Mouse (Mus musculus): ENCODE measurements around the gene Cfl1. TPM values are rescaled to one million over a fixed set of nuclear protein-coding genes. Genes with fewer than 3 reads are reported as not detected.

Cfl1 gene
- polyA plus RNA-seq, 1 experiment from 2014 or later = 3,495 TPM

DNA sequence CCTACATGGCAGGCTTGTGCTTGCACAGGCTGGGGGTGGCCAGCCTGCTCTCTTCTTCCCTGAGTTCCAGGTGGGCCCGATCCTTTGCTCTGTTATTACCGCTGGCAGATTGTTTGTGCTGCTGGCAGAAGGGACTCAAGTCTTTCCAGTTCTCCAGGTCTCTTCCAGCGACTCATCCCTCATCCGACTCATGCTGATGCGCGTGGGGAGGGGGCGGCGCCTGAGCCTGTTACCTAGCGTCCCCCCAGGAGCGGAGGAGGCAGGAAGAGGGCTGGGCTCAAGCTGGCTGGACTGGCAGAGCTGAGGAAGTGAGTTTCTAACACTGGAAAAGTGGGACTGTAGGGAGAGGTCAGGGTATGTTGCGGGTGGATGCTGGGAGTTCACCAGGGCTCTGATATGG lies 53.8 kb downstream of the Cfl1 start:
- Histone ChIP-seq H3K9ac (ENCODE audit: low read length) (no peak overlapping the region), H3K27ac (replicated peaks; ENCODE audit: low read depth, low read length) (no peak overlapping the region), H3K4me3 (ENCODE audit: low read depth, low read length) (no peak overlapping the region), H3K4me1 (ENCODE audit: control insufficient read depth, insufficient read depth, low read length) (no peaks in the 10 kb centered on the region), H3K9me3 (ENCODE audit: control insufficient read depth, low read length) (no peaks in the 10 kb centered on the region), H3K36me3 (ENCODE audit: control insufficient read depth, insufficient read depth, low read length) (no peaks in the 10 kb centered on the region), H3K4me2 (ENCODE audit: low read depth, severe bottlenecking) (no peak overlapping the region), H3K27me3 (ENCODE audit: control insufficient read depth, insufficient read depth, low read length) (no peaks in the 10 kb centered on the region)
- ATAC-seq (ENCODE audit: insufficient number of reproducible peaks, low FRiP score, low TSS enrichment, low read depth) (no peak), DNase-seq (ENCODE audit: low spot score) (no peak)
- WGBS = 48% methylated on average over 11 of the region's 11 CpGs

Other genes with a start within 250 kb of the Cfl1 start
- 29.3 and 34.2 TPM in 2 replicates for gene Pacs1, start 217.3 kb upstream of the Cfl1 start, polyA plus RNA-seq (2014; fragmentation: Nextera tagmentation; extraction: Ambion mirVana)
- 405 and 414 TPM in 2 replicates for gene Sf3b2, start 195.0 kb upstream of the Cfl1 start, polyA plus RNA-seq (2014; fragmentation: Nextera tagmentation; extraction: Ambion mirVana)
- 8.6 and 8.8 TPM in 2 replicates for gene Gal3st3, start 192.1 kb upstream of the Cfl1 start, polyA plus RNA-seq (2014; fragmentation: Nextera tagmentation; extraction: Ambion mirVana)
- not detected in 2 replicates for gene Catsper1, start 154.7 kb upstream of the Cfl1 start, polyA plus RNA-seq (2014; fragmentation: Nextera tagmentation; extraction: Ambion mirVana)
- gene Cst6, start 140.9 kb upstream of the Cfl1 start, polyA plus RNA-seq (2014; fragmentation: Nextera tagmentation; extraction: Ambion mirVana) = 0.64 and 1.2 TPM in 2 replicates
- gene Eif1ad, start 123.7 kb upstream of the Cfl1 start, polyA plus RNA-seq (2014; fragmentation: Nextera tagmentation; extraction: Ambion mirVana) = 78.9 and 89.3 TPM in 2 replicates
- gene Banf1, start 123.3 kb upstream of the Cfl1 start, polyA plus RNA-seq (2014; fragmentation: Nextera tagmentation; extraction: Ambion mirVana) = 522 and 532 TPM in 2 replicates
- 87.1 and 92.5 TPM in 2 replicates for gene Sart1, start 101.8 kb upstream of the Cfl1 start, polyA plus RNA-seq (2014; fragmentation: Nextera tagmentation; extraction: Ambion mirVana)
- gene Tsga10ip, start 87.9 kb upstream of the Cfl1 start, polyA plus RNA-seq (2014; fragmentation: Nextera tagmentation; extraction: Ambion mirVana) = not detected in 2 replicates
- gene Drap1, start 65.5 kb upstream of the Cfl1 start, polyA plus RNA-seq (2014; fragmentation: Nextera tagmentation; extraction: Ambion mirVana) = 216 and 243 TPM in 2 replicates
- 43.8 and 47.7 TPM in 2 replicates for gene AI837181, start 65.3 kb upstream of the Cfl1 start, polyA plus RNA-seq (2014; fragmentation: Nextera tagmentation; extraction: Ambion mirVana)
- not detected in 2 replicates for gene Fosl1, start 42.9 kb upstream of the Cfl1 start, polyA plus RNA-seq (2014; fragmentation: Nextera tagmentation; extraction: Ambion mirVana)
- 7.9 and 9.2 TPM in 2 replicates for gene Ccdc85b, start 32.6 kb upstream of the Cfl1 start, polyA plus RNA-seq (2014; fragmentation: Nextera tagmentation; extraction: Ambion mirVana)
- gene Fibp, start 29.8 kb upstream of the Cfl1 start, polyA plus RNA-seq (2014; fragmentation: Nextera tagmentation; extraction: Ambion mirVana) = 113 and 116 TPM in 2 replicates
- gene Ctsw, start 21.9 kb upstream of the Cfl1 start, polyA plus RNA-seq (2014; fragmentation: Nextera tagmentation; extraction: Ambion mirVana) = 0.72 and 1.0 TPM in 2 replicates
- gene Efemp2, start 16.5 kb upstream of the Cfl1 start, polyA plus RNA-seq (2014; fragmentation: Nextera tagmentation; extraction: Ambion mirVana) = 100 and 105 TPM in 2 replicates
- gene Mus81, start 2.1 kb upstream of the Cfl1 start, polyA plus RNA-seq (2014; fragmentation: Nextera tagmentation; extraction: Ambion mirVana) = 37.0 and 39.7 TPM in 2 replicates
- gene 1700020D05Rik, start 13.3 kb downstream of the Cfl1 start, polyA plus RNA-seq (2014; fragmentation: Nextera tagmentation; extraction: Ambion mirVana) = 0.35 TPM in 1 of 2 replicates, not detected in the other
- 8.6 and 9.0 TPM in 2 replicates for gene Snx32, start 20.1 kb downstream of the Cfl1 start, polyA plus RNA-seq (2014; fragmentation: Nextera tagmentation; extraction: Ambion mirVana)
- gene Ovol1, start 70.2 kb downstream of the Cfl1 start, polyA plus RNA-seq (2014; fragmentation: Nextera tagmentation; extraction: Ambion mirVana) = 0.74 and 0.79 TPM in 2 replicates
- gene Ap5b1, start 77.6 kb downstream of the Cfl1 start, polyA plus RNA-seq (2014; fragmentation: Nextera tagmentation; extraction: Ambion mirVana) = 1.2 and 1.4 TPM in 2 replicates
- 173 and 185 TPM in 2 replicates for gene Rnaseh2c, start 111.4 kb downstream of the Cfl1 start, polyA plus RNA-seq (2014; fragmentation: Nextera tagmentation; extraction: Ambion mirVana)
- gene Kat5, start 119.8 kb downstream of the Cfl1 start, polyA plus RNA-seq (2014; fragmentation: Nextera tagmentation; extraction: Ambion mirVana) = 33.6 and 36.6 TPM in 2 replicates
- 40.9 and 41.4 TPM in 2 replicates for gene Rela, start 147.0 kb downstream of the Cfl1 start, polyA plus RNA-seq (2014; fragmentation: Nextera tagmentation; extraction: Ambion mirVana)
- 19.0 and 19.4 TPM in 2 replicates for gene Sipa1, start 173.3 kb downstream of the Cfl1 start, polyA plus RNA-seq (2014; fragmentation: Nextera tagmentation; extraction: Ambion mirVana)
- gene Map3k11, start 198.3 kb downstream of the Cfl1 start, polyA plus RNA-seq (2014; fragmentation: Nextera tagmentation; extraction: Ambion mirVana) = 14.9 and 17.4 TPM in 2 replicates
- 29.1 and 32.2 TPM in 2 replicates for gene Pcnx3, start 198.5 kb downstream of the Cfl1 start, polyA plus RNA-seq (2014; fragmentation: Nextera tagmentation; extraction: Ambion mirVana)
- not detected in 2 replicates for gene Kcnk7, start 213.9 kb downstream of the Cfl1 start, polyA plus RNA-seq (2014; fragmentation: Nextera tagmentation; extraction: Ambion mirVana)
- gene Ehbp1l1, start 235.9 kb downstream of the Cfl1 start, polyA plus RNA-seq (2014; fragmentation: Nextera tagmentation; extraction: Ambion mirVana) = 5.8 and 6.1 TPM in 2 replicates
- gene Fam89b, start 239.2 kb downstream of the Cfl1 start, polyA plus RNA-seq (2014; fragmentation: Nextera tagmentation; extraction: Ambion mirVana) = 147 and 152 TPM in 2 replicates